Mouse (Mus musculus): ENCODE results near the gene Ccdc74a. TPM values are rescaled to one million over a fixed set of nuclear protein-coding genes. Genes with fewer than 3 reads are reported as not detected.

Ccdc74a gene
- total RNA-seq, 2 experiments from 2014 or later, result 0.60 TPM; not detected in 1

DNA sequence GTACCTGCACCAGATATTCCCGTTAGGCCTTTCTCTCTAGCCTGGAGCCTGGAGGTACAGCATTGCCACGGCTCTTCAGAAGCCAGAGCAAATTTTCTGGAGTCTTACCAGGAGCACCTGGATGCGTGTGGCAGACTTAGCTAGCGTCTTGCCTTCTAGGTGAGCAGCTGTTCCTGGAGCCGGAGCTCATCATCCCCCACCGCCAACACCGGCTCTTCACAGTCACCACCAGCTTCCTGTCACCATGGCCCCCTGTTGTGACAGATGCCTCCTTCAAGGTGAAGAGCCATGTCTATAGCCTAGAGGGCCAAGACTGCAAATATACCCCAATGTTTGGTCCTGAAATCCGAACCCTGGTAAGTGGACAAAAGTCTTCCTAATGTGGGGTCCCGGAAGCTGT lies 5.6 kb upstream of the Ccdc74a start:
- intact Hi-C loops (cut with DNase I), result no loop called here
- no peak for DNase-seq

DNA sequence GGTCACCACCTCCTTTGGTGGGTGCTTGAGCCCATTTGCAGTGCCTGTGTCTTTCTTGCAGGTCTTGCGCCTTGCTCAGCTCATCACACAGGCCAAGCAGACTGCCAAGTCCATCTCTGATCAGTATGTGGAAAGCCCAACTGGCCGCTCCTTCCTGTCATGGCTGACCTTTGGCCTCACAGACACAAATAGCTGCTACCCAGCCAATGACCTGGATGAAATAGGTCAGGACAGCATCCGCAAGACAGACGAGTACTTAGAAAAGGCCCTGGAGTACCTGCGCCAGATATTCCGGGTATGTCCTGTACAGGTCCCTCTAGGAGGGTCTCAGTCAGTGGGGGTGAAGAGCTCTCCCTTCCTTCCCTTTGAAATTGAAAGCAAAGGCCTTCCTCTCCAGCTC lies 5.0 kb upstream of the Ccdc74a start:
- intact Hi-C loops (cut with DNase I), result no loop called here
- DNase-seq, result no peak

DNA sequence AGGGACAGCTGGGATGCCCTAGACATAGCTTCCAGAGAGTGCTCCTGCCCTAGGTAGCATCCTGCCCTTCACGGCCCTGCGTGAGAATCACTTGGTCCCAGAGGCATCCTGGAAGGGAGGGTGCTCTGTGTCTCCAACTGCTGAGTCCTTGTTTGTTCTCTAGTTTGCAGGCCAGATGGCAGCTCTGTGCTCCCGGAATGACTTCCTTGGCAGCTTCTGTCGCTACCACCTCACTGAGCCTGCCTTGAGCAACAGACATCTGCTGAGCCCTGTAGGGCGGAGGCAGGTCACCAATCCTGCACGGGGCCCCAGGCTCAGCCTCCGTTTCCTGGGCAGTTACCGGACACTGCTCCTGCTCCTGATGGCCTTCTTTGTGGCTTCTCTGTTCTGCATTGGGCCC lies 4.0 kb upstream of the Ccdc74a start:
- intact Hi-C loops (cut with DNase I), result no loop called here
- DNase-seq, result no peak

DNA sequence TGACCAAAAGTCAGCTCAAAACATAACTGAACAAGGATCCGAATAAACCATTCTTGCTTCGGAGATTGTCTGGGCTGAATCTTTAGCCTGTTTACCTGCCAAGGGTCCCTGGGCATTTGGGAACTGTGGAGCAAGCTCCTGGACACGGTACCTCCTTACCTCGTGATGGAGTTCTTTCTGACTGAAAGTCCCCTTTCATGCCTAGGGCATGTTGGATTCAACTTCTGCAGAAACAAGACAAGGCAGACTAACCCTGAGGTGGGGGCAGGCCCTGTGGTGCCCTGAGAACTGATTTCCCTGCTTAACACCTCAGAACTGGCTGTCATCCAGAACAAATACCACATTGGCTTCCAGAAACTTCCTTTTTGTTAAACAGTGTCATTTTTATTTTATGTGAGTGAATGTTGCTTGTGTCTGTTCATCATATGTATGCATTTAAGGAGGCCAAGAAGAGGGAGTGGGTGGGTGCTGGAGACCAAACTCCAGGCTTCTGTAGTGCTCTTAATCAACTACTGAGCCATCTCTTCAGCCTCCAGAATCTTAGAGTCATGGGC lies 2.8 kb upstream of the Ccdc74a start:
- intact Hi-C loops (cut with DNase I), result no loop called here
- no peak for DNase-seq

DNA sequence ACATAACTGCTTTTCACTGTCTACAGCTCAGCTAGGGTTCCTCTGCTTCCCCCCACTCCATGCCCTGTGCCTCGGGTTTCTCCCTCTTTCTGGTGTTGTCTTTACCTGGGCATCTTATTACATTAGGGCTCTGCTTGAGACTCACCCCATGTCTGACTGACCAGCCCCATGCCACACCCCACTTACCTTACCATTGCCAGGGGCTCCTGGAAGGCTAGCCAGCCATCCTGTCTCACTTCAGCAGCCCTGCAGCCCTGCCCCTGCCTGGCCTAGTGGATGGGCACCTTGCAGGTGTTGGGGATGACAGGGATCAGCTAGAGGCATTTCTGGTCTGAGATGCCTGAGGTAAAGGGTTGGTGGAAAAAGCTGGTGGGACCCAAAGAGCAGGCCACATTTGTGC lies 886 bp downstream of the Ccdc74a start:
- intact Hi-C loops (cut with DNase I), result loop anchor here (5.0 kb wide), 2 partner anchors 80 to 160 kb away; no protein-coding TSS in a partner anchor
- DNase-seq, result no peak

DNA sequence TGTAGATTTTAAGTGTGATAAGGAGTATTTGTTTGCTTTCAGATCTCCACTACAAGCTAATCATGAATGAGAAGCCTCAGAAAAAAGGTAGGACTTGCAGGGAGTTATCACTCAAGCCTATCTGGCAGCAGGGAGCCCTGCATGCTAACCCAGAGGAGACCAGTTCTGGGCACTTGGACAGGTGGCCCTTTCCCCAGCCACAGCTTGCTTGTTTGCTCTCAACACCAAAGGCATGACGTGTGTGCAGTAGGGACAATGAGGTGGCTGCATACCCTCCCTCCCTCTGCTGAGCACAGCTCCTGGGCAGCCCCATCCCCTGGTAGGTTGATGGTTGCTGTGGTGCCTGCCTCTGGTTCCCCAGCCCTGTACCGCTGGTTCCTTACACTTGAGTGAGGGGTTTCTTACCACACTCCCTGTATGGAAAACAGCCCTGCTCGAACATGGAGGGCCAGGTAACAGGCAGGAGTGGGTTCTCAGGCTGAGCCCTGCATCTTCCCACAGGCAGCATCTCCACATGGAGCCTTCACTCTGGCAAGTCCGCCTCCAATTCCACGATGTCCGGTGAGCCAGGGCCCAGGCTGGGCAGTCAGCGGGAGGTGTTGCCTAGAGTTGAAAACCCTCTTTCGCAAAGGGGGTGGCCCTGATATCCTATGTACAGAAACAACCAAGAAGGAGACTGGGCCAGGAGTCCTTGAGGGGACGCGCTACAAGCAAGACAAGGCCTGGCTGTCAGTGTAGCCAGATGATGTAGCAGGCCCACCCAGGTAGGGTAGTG lies 1.5 kb downstream of the Ccdc74a start:
- intact Hi-C loops (cut with DNase I), result loop anchor here (5.0 kb wide), 2 partner anchors 80 to 160 kb away; no protein-coding TSS in a partner anchor

DNA sequence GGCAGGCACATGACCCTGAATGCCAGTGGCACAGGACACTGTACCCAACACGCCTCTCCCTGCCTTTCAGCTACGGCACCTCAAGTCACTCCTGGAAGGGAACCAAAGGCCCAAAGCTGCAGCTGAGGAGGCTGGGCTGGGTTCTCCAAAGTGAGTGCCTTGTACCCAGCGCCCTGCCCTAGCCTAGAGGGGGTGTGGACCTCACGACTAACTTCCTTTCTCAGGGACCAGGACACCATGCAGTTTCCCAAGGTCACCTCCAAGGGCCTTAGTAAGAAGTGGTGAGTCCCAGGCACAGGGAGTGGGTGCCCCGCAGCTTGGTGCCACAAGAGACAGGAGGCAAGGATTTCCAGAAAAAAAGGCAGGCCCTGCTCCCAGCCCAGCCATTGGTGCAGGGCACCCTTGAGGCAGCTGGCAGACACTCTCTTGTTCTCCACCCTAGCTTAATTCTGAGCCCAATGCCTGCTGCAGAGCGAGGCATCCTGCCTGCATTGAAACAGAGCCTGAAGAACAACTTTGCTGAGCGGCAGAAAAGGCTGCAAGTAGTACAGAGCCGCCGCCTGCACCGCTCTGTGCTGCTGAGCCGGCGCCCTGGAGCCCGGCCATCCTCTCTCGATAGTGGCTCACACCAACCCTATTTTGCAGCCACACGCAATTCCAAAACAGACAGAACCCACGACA lies 3.8 kb downstream of the Ccdc74a start:
- intact Hi-C loops (cut with DNase I), result loop anchor here (5.0 kb wide), 2 partner anchors 77 to 157 kb away; no protein-coding TSS in a partner anchor
- DNase-seq, result no peak

More for the DNA sequence above, 1.5 kb downstream of the Ccdc74a start:
- no peak for DNase-seq

DNA sequence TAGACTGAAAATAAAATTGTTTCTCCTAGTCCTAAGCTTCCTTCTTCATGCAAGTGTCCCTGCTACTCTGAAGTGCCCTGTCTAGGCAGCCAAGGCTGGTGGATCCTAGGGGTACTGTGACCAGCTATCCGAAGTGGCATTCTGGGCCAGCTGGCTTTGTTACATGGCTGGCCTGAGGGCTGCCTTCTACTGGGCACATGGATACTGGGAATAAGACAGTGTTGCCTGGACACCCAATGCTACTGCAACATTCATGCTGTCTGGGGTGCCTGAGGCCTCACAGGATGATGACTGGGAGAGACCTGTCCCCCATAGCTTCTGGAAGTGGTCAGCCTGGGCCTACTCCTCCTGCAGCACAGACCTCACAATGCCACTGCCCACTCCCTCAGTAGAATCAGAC lies 4.4 kb downstream of the Ccdc74a start:
- intact Hi-C loops (cut with DNase I), result no loop called here
- DNase-seq, result no peak

DNA sequence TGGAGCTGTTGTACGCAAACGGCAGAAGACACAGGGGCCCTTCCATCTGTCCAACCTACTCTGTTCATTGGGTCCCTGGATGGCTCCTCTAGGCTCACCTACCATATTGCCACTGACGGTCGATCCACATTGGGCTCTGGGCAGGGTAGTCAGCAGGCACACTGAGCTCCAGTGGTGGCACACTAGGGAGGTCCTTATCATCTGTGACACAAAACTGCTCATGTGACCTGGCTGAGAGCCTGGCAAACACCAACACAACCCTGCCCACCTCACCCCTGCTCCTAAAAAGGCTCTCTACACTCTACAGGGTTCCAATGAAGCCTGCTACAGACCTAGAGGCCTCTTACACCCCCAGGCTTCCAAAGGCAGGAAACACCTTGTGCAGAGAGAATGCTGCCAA lies 6.3 kb downstream of the Ccdc74a start:
- no peak for DNase-seq
- intact Hi-C loops (cut with DNase I), result no loop called here

DNA sequence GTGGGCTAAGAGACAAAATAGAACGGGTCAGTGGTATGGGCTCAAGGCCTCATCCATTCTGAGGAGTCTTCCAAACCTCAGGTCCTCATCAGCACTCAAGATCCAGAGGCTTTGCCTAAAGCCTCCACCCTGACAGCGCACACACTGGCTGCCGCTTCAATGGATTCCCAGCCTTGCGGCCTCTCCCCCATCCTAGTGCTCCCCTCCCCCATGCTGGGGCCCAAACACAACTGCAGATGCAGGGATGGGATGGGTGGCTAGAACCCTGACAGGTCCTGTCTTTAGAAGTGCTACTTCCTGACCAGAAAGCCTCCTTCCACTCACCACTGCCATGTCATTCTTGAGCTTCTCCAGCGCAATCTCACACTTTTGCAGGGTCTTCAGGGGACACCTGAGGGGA lies 7.3 kb downstream of the Ccdc74a start:
- intact Hi-C loops (cut with DNase I), result no loop called here
- no peak for DNase-seq

DNA sequence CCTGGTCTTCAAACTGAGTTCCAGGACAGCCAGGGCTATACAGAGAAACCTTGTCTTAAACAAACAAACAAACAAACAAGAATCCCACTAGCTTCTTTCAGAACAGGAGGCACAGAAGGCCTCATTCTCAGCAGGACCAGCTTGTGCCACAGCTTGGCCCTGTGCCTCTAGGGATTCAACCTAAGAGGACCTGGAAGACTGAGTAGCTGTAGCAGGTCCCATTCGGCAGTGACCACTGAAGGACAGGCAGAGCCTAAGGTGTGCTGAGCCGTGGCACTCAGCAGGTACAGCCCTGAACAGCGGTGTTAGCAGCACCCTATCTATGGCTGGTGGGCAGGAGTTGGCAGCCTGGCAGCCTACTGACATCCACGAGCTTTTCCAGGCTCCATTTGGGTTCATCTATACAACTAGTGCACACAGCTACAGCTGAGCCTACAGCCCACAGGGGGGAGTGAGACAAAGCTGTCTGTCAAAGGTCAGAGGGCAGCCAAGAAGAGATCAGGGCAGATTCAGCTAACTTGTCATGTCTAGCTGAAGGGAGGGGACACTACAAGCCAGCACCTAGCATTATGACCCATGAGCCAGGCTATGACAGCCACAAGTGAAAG lies 8.0 kb downstream of the Ccdc74a start:
- no peak for DNase-seq
- intact Hi-C loops (cut with DNase I), result no loop called here

DNA sequence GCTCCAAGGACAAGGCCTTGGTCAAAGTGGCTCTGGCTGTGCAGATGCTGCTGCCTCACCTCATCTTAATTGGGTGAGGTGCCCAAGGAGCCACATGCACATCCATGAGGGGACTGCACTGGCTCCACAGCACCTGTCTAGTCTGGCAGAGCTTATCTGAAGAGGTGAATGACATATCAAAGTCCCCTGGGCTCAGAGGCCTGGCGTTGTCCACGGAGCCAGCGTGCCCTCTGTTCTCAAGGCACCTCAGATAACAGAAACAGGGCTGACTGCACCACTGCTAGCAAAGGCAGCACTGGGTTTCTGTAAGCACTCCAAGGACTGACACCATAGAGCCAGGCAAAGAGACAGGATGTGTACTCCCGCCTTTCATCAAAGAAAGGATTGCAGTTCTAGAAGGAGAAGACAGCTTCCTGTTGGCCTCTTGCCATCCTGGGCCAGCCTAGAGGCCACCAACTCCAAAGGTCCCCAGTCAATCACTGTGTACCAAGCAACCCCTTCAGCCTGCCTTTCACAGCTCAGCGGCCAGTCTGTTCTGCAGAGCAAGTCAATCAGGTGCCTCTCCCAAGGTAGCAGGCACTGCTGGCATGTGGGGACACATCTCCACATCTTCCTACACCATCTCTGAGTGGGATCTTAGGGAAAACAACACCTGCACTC lies 10.1 kb downstream of the Ccdc74a start:
- DNase-seq, result no peak
- intact Hi-C loops (cut with DNase I), result no loop called here

DNA sequence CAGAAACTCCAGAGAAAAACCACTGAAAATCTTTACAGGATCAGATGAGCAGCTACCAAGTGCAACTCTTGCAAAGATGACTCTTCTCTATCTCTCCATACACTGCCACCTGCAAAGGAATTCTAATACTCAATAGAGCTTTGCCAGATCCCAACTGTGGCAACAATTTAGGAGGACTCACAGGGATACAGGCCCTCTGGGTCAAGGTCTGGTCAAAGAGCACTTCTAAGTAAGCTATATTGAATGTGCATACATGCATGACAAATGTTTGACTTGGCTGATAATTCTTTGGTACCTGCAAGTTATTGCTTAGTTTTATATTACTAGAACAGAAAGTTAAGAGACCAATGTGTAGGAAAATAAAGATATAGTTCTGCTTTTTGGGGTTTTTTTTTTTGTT lies 19.3 kb downstream of the Ccdc74a start:
- intact Hi-C loops (cut with DNase I), result no loop called here
- DNase-seq, result no peak

DNA sequence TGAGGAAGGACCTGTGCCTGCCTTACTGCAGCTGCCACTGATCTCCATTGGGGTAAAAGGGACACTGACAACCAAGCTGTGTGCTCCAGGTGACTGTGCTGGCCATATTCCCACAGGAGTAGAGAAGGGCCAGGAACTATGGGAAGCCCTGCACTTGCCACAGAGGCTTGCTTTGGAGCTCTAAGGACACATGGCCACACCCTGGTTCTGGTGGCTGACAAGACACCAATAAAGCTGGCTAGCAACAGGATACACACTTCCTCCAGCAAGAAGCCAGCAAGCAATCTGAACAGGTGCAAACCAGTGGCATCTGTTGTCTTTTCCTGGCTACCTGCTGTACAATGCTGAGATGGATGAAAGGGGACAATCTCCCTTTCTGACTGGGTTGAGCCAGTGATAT lies 23.6 kb downstream of the Ccdc74a start:
- no peak for DNase-seq
- intact Hi-C loops (cut with DNase I), result no loop called here

DNA sequence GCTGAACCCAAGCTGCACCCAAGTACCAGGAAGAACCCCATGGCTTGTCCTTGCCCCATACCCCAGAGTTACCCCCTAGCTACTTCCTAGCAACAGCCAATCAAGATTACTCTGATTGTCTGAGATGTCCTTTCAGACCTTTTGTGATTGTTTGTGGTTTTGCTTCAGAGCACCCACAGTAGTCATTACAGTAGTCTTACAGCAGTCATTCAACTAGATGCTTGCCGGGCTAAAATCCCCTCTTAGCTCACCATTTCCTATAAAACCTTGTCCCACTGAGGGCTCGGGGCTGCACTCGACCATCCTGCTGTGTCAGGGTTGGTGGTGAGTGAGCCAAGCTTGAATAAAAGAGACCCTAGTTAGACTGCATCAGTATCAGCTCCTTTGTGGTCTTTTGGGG lies 48.6 kb downstream of the Ccdc74a start:
- intact Hi-C loops (cut with DNase I), result no loop called here
- DNase-seq, result no peak

Other genes starting within 250 kb of the Ccdc74a start
- gene Snap29, start 240.5 kb upstream of the Ccdc74a start, total RNA-seq (2021), result 10 to 100 TPM; 16.7 to 17.3 TPM
- 10 to 100 TPM; 57.2 to 58.4 TPM for gene Pi4ka, start 240.2 kb upstream of the Ccdc74a start, total RNA-seq (2021)
- gene Crkl, start 194.5 kb upstream of the Ccdc74a start, total RNA-seq (2021), result 10 to 100 TPM; 23.4 to 27.4 TPM
- under 1 TPM in 1 of 2 experiments, not detected in 1; 0.11 TPM for gene Aifm3, start 156.9 kb upstream of the Ccdc74a start, total RNA-seq (2021)
- 10 to 100 TPM; 35.4 to 38.3 TPM for gene Lztr1, start 137.8 kb upstream of the Ccdc74a start, total RNA-seq (2021)
- gene Thap7, start 115.3 kb upstream of the Ccdc74a start, total RNA-seq (2021), result 10 to 100 TPM; 14.7 to 14.8 TPM
- gene Lrrc74b, start 85.2 kb upstream of the Ccdc74a start, total RNA-seq (2021), result under 1 TPM in 1 of 2 experiments, not detected in 1; 0.19 TPM
- 1 to 10 TPM in 1 of 2 experiments, under 1 TPM in 1; 0.73 to 1.4 TPM for gene P2rx6, start 84.6 kb upstream of the Ccdc74a start, total RNA-seq (2021)
- gene Slc7a4, start 63.3 kb upstream of the Ccdc74a start, total RNA-seq (2021), result 1 to 10 TPM; 1.6 to 1.7 TPM
- 10 to 100 TPM; 19.4 to 23.2 TPM for gene Smpd4, start 27.1 kb upstream of the Ccdc74a start, total RNA-seq (2021)
- 10 to 100 TPM; 26.2 to 26.6 TPM for gene Med15, start 86.4 kb downstream of the Ccdc74a start, total RNA-seq (2021)
- gene Klhl22, start 113.1 kb downstream of the Ccdc74a start, total RNA-seq (2021), result 10 to 100 TPM; 17.2 to 20.2 TPM
- gene Scarf2, start 150.8 kb downstream of the Ccdc74a start, total RNA-seq (2021), result 1 to 10 TPM; 4.5 to 4.9 TPM
- not detected for gene B830017H08Rik, start 186.7 kb downstream of the Ccdc74a start, total RNA-seq (2021)
- gene Car15, start 191.9 kb downstream of the Ccdc74a start, total RNA-seq (2021), result 1 to 10 TPM; 2.1 TPM
- gene Gm20518, start 245.2 kb downstream of the Ccdc74a start, total RNA-seq (2021), result under 1 TPM; 0.16 to 0.17 TPM
- gene Tssk1, start 247.8 kb downstream of the Ccdc74a start, total RNA-seq (2021), result under 1 TPM; 0.11 to 0.14 TPM

Measured in heart, postnatal 36 days (tissue).